ENCODE assay signal across 19 mouse cellular contexts in the genomic region with DNA sequence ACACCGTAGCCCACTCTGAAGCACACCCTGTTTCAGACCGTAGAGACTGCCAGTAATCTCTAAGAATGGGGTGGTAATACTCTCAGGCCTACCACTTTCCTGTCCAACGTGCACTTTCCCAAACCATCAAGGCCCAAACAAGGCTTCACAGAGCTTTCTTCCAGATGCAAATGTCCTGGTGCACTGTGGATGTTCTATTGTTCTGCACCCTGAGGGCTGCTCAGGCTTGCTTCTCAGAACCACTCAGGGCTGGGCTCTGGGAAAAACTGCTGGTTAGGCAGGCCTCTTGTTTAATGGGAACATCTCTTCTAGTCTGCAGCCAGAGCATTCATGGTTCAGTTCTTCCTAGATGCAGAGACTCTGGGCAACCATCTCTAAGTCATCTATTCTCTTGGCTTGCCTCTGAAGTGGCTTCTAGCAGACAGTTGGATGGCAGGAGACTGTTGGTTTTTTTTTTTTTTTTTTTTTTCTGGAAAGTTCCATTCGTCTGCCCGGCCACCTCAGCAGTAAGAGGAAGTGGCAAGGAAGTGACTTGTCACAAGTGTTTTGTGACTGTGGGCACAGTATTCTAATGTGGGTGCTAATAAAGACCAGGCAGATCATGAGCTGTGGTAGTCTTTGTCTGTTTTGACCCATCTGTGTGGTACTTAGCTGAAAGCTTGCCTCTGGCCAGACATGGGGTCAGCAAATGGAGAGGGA.
DNase-seq lines count a peak whose midpoint lies in the region; ATAC-seq lines count a peak whose summit lies in the region.
"Had no signal": no experiment of that assay in that cellular context is flagged by ENCODE, and none has a peak within 500 bp of the region (broad histone marks: within the 10 kb centered on the region; RNA-seq: fewer than 3 reads in every experiment).

No protein-coding gene starts in this region.

- H3K27ac ChIP-seq in heart, embryonic 12.5 days (ENCODE audit: poor library complexity, severe bottlenecking): peak overlapping the region; percentile 3; the same call in 1 of the 2 replicates
- H3K27ac ChIP-seq in midbrain, embryonic 10.5 days (replicated peaks): peak overlapping the region; percentile 29; the same call in 1 of the 2 replicates
- no peak overlapping the region for H3K27ac ChIP-seq in midbrain, embryonic 13.5 days
- no peak overlapping the region for H3K27ac ChIP-seq in kidney, embryonic 14.5 days (ENCODE audit: low read depth, low read length)
- H3K27ac ChIP-seq: liver, embryonic 15.5 days; macrophage; midbrain, embryonic 15.5 days had no signal

- no peak overlapping the region for H3K9ac ChIP-seq in heart, embryonic 12.5 days
- no peak overlapping the region for H3K9ac ChIP-seq in midbrain, embryonic 13.5 days (replicated peaks)
- H3K9ac ChIP-seq in kidney, embryonic 14.5 days (ENCODE audit: low read depth, low read length): no peak overlapping the region
- H3K9ac ChIP-seq: liver, embryonic 15.5 days; midbrain, embryonic 15.5 days had no signal

- H3K27me3 ChIP-seq in heart, embryonic 12.5 days (replicated peaks): no peaks in the 10 kb centered on the region
- no peaks in the 10 kb centered on the region for H3K27me3 ChIP-seq in midbrain, embryonic 10.5 days (ENCODE audit: low read depth, poor library complexity, severe bottlenecking)
- no peaks in the 10 kb centered on the region for H3K27me3 ChIP-seq in midbrain, embryonic 13.5 days
- H3K27me3 ChIP-seq in kidney, embryonic 14.5 days (ENCODE audit: control insufficient read depth, insufficient read depth, low read length): no peaks in the 10 kb centered on the region; the same call in 1 of the 2 replicates
- H3K27me3 ChIP-seq: liver, embryonic 15.5 days; midbrain, embryonic 15.5 days had no signal

- DNase-seq in heart, postnatal 36 days: no peak
- no peak for DNase-seq in midbrain, embryonic 10.5 days (ENCODE audit: low spot score)
- DNase-seq in right cerebral cortex, adult 2 months (ENCODE audit: low spot score in 2 of 2): no peak
- DNase-seq in heart, postnatal 10 days: no peak
- DNase-seq: adrenal gland, postnatal 10 days; cerebellum, adult 11 months; cerebellum, postnatal 25 days; gastrocnemius, postnatal 14 days; kidney, postnatal 10 days; right cerebral cortex, adult 18-20 months had no signal

- WGBS in heart, embryonic 12.5 days: 67% methylated on average over 5 of the region's 5 CpGs
- WGBS in midbrain, embryonic 10.5 days: 73% methylated on average over 5 of the region's 5 CpGs
- WGBS in midbrain, embryonic 13.5 days: 77% methylated on average over 5 of the region's 5 CpGs
- 76% methylated on average over 5 of the region's 5 CpGs for WGBS in kidney, embryonic 14.5 days

- H3K4me2 ChIP-seq in heart, embryonic 12.5 days: no peak overlapping the region
- no peak overlapping the region for H3K4me2 ChIP-seq in midbrain, embryonic 13.5 days (replicated peaks)
- no peak overlapping the region for H3K4me2 ChIP-seq in kidney, embryonic 14.5 days (replicated peaks; ENCODE audit: low read depth, low read length)
- H3K4me2 ChIP-seq: heart, embryonic 11.5 days; liver, embryonic 15.5 days; midbrain, embryonic 15.5 days had no signal

- no peak for ATAC-seq in heart, embryonic 12.5 days (ENCODE audit: insufficient number of reproducible peaks, low FRiP score)
- ATAC-seq in midbrain, embryonic 13.5 days: no peak
- peak; percentile 72 for ATAC-seq in granulocyte monocyte progenitor cell, adult 5-6 weeks (replicated peaks; ENCODE audit: poor library complexity, severe bottlenecking)
- no peak for ATAC-seq in kidney, embryonic 14.5 days (ENCODE audit: low FRiP score, low TSS enrichment)
- ATAC-seq: inflammation-experienced regulatory T-cells, adult 6 months; midbrain, embryonic 15.5 days had no signal

- H3K4me3 ChIP-seq in heart, embryonic 12.5 days: no peak overlapping the region
- no peak overlapping the region for H3K4me3 ChIP-seq in midbrain, embryonic 10.5 days
- H3K4me3 ChIP-seq in midbrain, embryonic 13.5 days (replicated peaks): no peak overlapping the region
- H3K4me3 ChIP-seq in kidney, embryonic 14.5 days (ENCODE audit: low read length): no peak overlapping the region
- H3K4me3 ChIP-seq: liver, embryonic 15.5 days; midbrain, embryonic 15.5 days had no signal

- H3K4me1 ChIP-seq in heart, embryonic 12.5 days (replicated peaks): peaks cover 81% of the 10 kb centered on the region
- peaks cover 15% of the 10 kb centered on the region for H3K4me1 ChIP-seq in midbrain, embryonic 10.5 days
- H3K4me1 ChIP-seq in midbrain, embryonic 13.5 days (replicated peaks): peaks cover 11% of the 10 kb centered on the region; the same call in 1 of the 2 replicates
- H3K4me1 ChIP-seq in kidney, embryonic 14.5 days (ENCODE audit: control insufficient read depth, insufficient read depth, low read length): 0 out of 2 replicates have a peak, but pooled peaks cover 3% of the 10 kb centered on the region
- H3K4me1 ChIP-seq: liver, embryonic 15.5 days had no signal

- intact Hi-C loops in heart, postnatal 36 days (cut with DNase I): no loop called here
- intact Hi-C loops in heart, postnatal 10 days (cut with DNase I): no loop called here

- no peaks in the 10 kb centered on the region for H3K36me3 ChIP-seq in heart, embryonic 12.5 days
- H3K36me3 ChIP-seq in midbrain, embryonic 10.5 days: no peaks in the 10 kb centered on the region
- H3K36me3 ChIP-seq in midbrain, embryonic 13.5 days: no peaks in the 10 kb centered on the region
- no peaks in the 10 kb centered on the region for H3K36me3 ChIP-seq in kidney, embryonic 14.5 days (ENCODE audit: control insufficient read depth, insufficient read depth, low read length)
- H3K36me3 ChIP-seq: liver, embryonic 15.5 days; midbrain, embryonic 15.5 days had no signal

- no peaks in the 10 kb centered on the region for H3K9me3 ChIP-seq in heart, embryonic 12.5 days (replicated peaks)
- H3K9me3 ChIP-seq in midbrain, embryonic 10.5 days (replicated peaks): no peaks in the 10 kb centered on the region
- no peaks in the 10 kb centered on the region for H3K9me3 ChIP-seq in midbrain, embryonic 13.5 days
- no peaks in the 10 kb centered on the region for H3K9me3 ChIP-seq in kidney, embryonic 14.5 days (ENCODE audit: control insufficient read depth, low read length)
- H3K9me3 ChIP-seq: liver, embryonic 15.5 days; midbrain, embryonic 15.5 days had no signal

Comparison
In these comparisons a context has a peak if more than half of its experiments do, and no peak if none do; other contexts are left out.
1. H3K27ac ChIP-seq: peak in heart, embryonic 12.5 days (single experiment) and midbrain, embryonic 10.5 days (single experiment); none in midbrain, embryonic 13.5 days (single experiment) and kidney, embryonic 14.5 days (single experiment).